Mouse (Mus musculus) right cerebral cortex, postnatal 10 days (tissue): ENCODE results near the gene Scgb1c1.
"Not testable (repeated sequence)": the region's sequence is repeated elsewhere in the genome, so short reads cannot be mapped to it uniquely, and the experiment has no call there.

ENCODE experiments used
- DNase-seq, 2 experiments: peaks; one replicate each; pipeline ENCODE4 v3.0.0; 2021; ENCODE audit warnings: low spot score in 2 of 2

Scgb1c1 gene

GRCm38 (mm10) chr7:140879355-140879754, 34.0 kb downstream of the Scgb1c1 start:
- DNase-seq: no peak

DNA sequence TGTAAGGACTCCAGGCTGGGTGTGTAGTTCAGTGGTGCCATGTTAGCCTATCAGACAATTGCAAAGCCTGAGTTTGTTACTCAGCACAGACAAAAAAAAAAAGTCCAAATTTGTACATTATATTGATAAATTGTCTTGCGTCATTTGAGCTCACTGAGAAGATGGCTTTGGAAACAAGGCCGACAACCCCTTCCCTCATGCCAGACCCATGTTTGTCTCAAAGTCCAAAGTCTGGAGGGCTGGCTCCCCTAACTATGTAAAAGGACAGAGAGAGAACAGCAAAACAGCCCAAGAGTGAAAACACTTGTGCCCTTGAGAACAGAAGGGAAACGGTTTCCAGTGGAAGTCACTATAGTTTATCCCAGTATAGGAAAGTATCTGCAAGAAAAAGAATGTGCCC, 35.1 kb downstream of the Scgb1c1 start:
- no peak for DNase-seq

- DNase-seq: no peak
Measured at GRCm38 (mm10) chr7:140880865-140881515, 35.6 kb downstream of the Scgb1c1 start.

DNA sequence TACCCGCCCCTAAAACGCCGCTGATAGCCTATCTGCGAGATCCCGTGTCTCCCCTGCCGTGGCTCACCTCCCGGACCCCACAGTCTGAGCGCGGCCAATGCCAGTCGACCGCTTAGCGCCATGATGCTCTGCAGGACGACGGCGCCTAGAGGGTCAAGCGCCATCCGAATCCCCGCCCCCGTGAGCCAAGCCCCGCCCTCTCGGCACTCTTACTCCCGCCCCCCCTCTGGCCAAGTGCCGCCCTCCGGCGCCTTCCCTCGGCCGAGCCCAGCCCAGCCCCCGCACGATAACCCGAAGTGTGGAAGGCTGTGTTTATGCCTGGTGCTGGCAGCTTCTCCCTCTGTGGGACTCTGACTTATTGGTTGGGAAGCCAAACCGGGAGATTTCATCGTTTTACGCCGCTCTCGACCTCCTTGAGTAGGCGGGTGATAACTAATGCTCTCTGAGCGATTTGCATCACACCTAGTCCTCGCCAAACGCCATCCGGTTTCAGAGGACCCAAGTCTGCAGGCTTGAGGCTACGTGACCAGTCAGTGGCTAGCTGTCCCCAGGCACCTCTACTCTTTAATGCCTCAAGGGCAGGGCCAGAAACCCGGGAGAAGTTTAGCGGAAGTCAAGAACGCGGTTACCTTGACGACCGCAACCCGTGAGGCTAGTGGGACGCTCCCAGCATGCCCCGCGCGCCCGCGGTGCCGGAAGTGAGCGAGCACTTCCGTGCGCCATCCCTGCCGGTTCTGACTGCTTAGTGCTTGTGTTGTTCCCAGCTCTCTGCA, 36.5 kb downstream of the Scgb1c1 start, which contains the start of the genes Psmd13 and Sirt3:
TSS of gene Psmd13 (plus strand) at position 273 of the 773 bp plus-strand sequence.
TSS of gene Sirt3 (minus strand) at position 614 of the 773 bp plus-strand sequence.
- peak; percentile 96 to 97 for DNase-seq

GRCm38 (mm10) chr7:140882469-140882803, 37.1 kb downstream of the Scgb1c1 start:
- no peak for DNase-seq

- DNase-seq: not testable (repeated sequence)
Measured at GRCm38 (mm10) chr7:140890636-140891035, 45.3 kb downstream of the Scgb1c1 start.

DNA sequence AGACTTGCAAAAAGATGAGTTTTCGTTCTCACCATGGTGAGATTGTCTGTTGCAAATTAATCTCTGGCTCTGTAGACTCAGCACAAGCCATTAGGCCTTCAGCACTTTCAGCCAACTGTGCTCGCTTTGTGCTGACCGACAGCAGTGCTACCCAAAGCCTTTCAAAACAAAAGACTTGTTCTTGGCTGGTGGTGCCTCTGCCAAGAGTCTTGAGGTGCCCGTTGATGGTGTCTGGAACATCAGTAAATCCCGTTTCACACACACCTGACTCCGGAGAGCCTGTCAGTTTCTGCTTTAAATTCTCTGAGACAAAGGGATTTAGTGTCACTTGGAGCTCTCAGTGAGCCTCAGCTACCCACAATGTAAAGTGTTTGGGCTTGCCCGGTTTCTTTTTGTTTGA, 48.7 kb downstream of the Scgb1c1 start:
- DNase-seq: no peak

DNA sequence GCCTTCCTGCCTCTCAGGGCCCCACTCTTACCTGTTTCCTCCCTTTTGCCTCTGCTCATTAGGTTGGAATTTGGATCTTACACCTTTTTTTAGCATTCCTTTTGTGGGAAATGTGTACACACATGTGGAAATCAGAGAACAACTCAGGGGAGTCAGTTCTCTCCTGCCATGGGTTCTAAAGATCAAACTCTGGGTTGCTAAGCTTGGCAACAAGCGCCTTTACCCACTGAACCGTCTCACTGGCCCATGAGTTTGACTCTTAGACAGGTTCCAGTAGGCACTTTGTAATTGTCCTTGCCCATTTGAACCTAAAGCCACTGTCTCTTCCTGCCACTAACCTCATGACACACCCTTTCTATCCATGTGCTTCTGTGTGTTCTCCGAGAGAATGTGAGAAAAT, 49.3 kb downstream of the Scgb1c1 start:
- DNase-seq: no peak
